Mouse (Mus musculus) MEL (cell line): ENCODE measurements at regions not wholly inside any gene's neighbourhood (a gene's known extent, or its start where the extent isn't known, plus 50 kb on each side); places are given as distances from the start of the nearest gene placed in this dataset.

Source experiments
- BHLHE40 ChIP-seq: IDR thresholded peaks from 2 replicates; pipeline ENCODE4 v1.6.1; 2012; ENCODE audit warnings: low read depth, mild to moderate bottlenecking, inconsistent platforms, low read length, improper control_type of control experiment, borderline replicate concordance
- CTCF ChIP-seq, 3 experiments: IDR thresholded peaks in 2 of 3; conservative IDR thresholded peaks in 1 of 3; 2 replicates each; pipeline ENCODE4 v1.5.1; 2011 to 2012; ENCODE audit warnings: low read length in 3 of 3, low read depth in 2 of 3, mild to moderate bottlenecking in 2 of 3, improper control_type of control experiment in 1 of 3, inconsistent platforms in 1 of 3, mixed read lengths in 1 of 3, moderate library complexity in 1 of 3; ENCODE audit not compliant: control insufficient read depth in 1 of 3, insufficient read depth in 1 of 3, poor library complexity in 1 of 3, severe bottlenecking in 1 of 3
- HCFC1 ChIP-seq: IDR thresholded peaks from 2 replicates; pipeline ENCODE4 v1.6.1; 2012; ENCODE audit warnings: low read depth, mild to moderate bottlenecking, inconsistent platforms, low read length, improper control_type of control experiment, moderate library complexity
- KAT2A ChIP-seq: conservative IDR thresholded peaks from 2 replicates; pipeline ENCODE4 v1.6.1; 2012; ENCODE audit warnings: low read depth, low read length, improper control_type of control experiment, inconsistent platforms
- MAX ChIP-seq: IDR thresholded peaks from 2 replicates; pipeline ENCODE4 v1.6.1; 2011; ENCODE audit warnings: low read length, improper control_type of control experiment
- POLR2A ChIP-seq, 2 experiments: IDR thresholded peaks; 2 replicates each; pipeline ENCODE4 v1.6.1; 2011 to 2012; ENCODE audit warnings: low read length in 2 of 2, mild to moderate bottlenecking in 2 of 2, control low read depth in 1 of 2, improper control_type of control experiment in 1 of 2, low read depth in 1 of 2, moderate library complexity in 1 of 2; ENCODE audit not compliant: control insufficient read depth in 1 of 2, insufficient read depth in 1 of 2, poor library complexity in 1 of 2
- POLR2AphosphoS5 ChIP-seq: IDR thresholded peaks from 2 replicates; pipeline ENCODE4 v1.6.1; 2012; ENCODE audit warnings: low read depth, borderline replicate concordance, mild to moderate bottlenecking, inconsistent platforms, low read length, moderate library complexity, mixed read lengths
- USF1 ChIP-seq: IDR thresholded peaks from 2 replicates; pipeline ENCODE4 v1.6.1; 2014; ENCODE audit warnings: low read depth, mild to moderate bottlenecking, inconsistent platforms, low read length, improper control_type of control experiment, moderate library complexity

DNA sequence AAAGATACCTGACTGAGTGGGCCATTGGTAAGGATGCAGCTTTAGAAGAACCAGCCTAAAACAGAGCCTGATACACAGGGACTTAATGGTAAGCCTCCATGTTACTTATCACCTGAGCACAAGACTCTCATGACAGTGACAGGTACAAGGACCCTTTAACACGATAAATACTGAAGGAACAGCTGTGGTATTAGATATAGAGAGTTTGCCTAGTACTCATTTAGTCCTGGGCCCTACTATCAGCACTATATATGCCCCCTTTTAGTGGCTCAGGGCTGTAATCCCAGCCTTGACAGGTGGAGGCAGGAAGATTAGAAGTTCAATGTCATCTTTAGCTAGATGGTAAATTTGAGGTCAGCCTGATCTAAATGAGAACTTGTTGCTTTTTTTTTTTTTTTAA lies 148.0 kb upstream of the Jade1 start:
- TF ChIP-seq POLR2A (IDR thresholded peaks at IDR 0.05; ENCODE audit: control insufficient read depth in 1 of 2, insufficient read depth in 1 of 2, low read depth in 1 of 2, low read length in 2 of 2, poor library complexity in 1 of 2) = no peak
- no peak for TF ChIP-seq BHLHE40
- no peak for TF ChIP-seq HCFC1
- TF ChIP-seq MAX = no peak
- TF ChIP-seq KAT2A = no peak
- TF ChIP-seq CTCF (IDR thresholded peaks at IDR 0.05 in 2 of 3, conservative IDR thresholded peaks at IDR 0.05 in 1 of 3; ENCODE audit: control insufficient read depth in 1 of 3, insufficient read depth in 1 of 3, low read depth in 2 of 3, low read length in 3 of 3, poor library complexity in 1 of 3, severe bottlenecking in 1 of 3) = no peak
- no peak for TF ChIP-seq POLR2AphosphoS5
- no peak for TF ChIP-seq USF1
